Mouse (Mus musculus): ENCODE results near the gene Igsf8.
A peak's percentile ranks its signal among the peaks of the same experiment; 100 is the strongest.
"Not testable (repeated sequence)": the region's sequence is repeated elsewhere in the genome, so short reads cannot be mapped to it uniquely, and the experiment has no call there.

The Igsf8 gene

GRCm38 (mm10) chr1:172261477-172262078 lies at the start of gene Igsf8:
Gene Igsf8, plus strand, starts transcription at chr1:172261641.
- DNase-seq, result no peak

GRCm38 (mm10) chr1:172212776-172213175 lies 48.7 kb upstream of the Igsf8 start:
- no peak for DNase-seq

- DNase-seq, result no peak
These were observed 47.7 kb upstream of the Igsf8 start for GRCm38 (mm10) chr1:172213771-172214170.

DNA sequence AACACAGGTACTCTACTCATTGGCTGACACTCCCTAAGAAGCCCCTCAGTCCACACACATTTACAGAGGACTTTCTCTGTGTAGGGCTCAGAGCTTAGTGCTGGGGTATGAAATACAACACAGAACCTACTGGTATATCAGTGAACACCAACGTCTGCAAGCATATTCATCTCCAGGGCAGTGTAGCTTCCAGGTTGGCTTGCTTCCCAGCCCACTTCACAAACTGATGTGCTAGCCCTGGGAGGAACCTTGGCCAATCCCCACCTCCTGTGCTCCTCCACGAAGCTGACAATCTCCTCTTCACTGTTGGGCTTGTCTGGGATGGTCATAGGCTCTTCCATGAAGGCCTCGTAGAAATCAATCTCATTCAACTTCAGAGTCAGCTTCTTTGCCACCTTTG lies 46.7 kb upstream of the Igsf8 start:
- DNase-seq, result no peak

- peak; percentile 89 to 91 for DNase-seq
These were observed 44.3 kb upstream of the Igsf8 start for GRCm38 (mm10) chr1:172217148-172217547.

DNA sequence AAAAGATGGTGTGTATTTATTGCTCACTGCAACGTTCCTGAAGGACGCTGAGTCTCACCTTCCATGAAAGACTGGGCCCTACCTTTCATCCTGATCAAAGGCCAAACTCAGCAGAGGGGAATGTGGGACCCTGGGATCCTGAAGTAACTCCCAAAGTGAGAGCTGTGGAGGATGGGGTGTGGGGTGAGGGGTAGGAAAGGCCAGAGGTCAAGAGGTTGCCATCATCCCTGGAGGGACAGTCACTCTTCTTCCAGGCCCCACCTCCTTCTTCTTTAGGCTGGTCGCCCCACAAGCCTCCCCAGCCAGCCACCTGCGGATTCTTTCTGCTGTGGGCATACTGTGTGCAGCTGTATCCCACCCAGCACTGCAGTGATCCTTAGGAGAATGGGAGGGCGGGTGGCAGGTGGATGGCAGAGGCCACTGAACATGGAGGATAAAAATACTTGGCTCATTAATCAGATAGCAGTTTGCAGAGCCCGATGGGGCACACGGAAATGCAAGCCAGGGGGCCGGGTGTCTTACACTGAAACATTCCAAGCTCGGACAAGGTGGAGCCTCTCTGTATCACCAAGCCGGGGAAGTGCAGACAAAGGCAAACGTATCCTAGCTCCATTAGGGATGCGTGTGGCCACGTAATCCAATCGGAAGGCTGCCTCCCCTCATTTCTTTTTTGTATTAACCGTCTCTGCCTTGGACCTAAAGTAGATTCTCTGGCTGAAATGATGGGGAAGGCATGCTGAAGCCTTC lies 43.1 kb upstream of the Igsf8 start:
- DNase-seq, result no peak

DNA sequence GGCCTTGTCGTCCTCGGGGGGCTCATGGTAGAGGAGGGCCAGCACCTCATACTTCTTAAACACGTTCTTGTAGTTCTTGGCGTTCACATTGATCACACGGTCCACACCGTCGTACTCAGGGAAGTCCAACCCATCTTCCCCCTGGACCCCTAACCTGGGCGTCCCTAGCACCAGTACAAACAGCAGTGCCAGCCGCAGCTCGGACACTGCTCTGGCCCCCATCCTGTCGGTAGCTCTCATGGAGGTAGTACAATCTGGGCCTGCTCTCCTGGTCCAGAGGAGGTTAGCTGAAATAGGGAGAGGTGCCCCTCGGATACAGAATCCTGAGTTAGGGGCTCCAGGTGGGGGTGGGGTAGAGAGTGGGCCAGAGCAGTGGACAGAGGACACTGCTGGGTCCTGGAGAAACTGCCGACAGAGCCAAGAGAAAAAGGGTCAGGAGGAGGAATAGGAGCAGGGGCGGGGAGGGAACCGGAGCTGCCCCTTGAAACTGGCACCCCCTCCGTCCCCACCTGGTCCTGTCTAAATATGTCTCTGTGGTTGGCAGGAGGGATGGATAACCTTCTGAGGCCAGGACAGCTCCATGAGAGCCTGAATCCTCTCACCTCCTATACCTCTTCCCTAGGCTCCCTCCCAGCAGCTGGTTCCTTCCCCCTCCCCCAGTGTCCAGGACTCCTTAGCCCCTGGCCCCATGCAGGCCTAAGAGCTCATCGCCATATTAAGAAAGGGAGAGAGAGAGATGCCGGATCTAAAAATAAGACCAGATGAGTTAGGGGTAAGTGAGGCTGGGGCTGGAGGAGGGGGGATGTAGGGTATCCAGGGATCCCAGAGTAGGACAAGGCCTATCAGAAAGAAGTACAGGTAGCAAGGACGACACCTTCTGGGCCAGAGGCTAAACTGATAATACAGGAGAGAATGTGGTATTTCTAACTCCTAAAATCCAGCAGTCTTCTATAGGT lies 41.7 kb upstream of the Igsf8 start, which contains the start of gene Casq1:
Casq1 (minus strand) TSS at position 418 of the 956 bp plus-strand sequence.
- DNase-seq, result no peak

DNA sequence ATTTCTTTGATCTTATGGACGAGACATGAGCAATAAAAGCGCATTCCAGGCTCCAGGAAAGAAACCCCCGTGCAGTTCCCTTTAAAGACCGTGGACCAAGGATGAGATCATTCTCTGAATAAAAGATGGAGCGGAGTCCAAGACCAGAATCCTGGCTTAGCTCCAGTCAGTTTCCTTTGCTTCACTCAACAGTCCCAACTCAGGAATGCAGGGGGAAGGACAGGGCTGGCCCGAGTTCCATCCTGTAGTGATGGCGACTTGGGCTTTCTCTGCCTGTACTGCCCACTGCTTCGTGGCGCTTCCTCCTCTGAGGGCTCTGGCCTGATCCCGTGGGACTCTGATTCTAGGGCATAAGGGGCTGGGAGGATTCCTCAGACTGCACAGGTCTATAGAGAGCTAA lies 41.0 kb upstream of the Igsf8 start:
- peak in 1 of 2 experiments; percentile 33 for DNase-seq

DNA sequence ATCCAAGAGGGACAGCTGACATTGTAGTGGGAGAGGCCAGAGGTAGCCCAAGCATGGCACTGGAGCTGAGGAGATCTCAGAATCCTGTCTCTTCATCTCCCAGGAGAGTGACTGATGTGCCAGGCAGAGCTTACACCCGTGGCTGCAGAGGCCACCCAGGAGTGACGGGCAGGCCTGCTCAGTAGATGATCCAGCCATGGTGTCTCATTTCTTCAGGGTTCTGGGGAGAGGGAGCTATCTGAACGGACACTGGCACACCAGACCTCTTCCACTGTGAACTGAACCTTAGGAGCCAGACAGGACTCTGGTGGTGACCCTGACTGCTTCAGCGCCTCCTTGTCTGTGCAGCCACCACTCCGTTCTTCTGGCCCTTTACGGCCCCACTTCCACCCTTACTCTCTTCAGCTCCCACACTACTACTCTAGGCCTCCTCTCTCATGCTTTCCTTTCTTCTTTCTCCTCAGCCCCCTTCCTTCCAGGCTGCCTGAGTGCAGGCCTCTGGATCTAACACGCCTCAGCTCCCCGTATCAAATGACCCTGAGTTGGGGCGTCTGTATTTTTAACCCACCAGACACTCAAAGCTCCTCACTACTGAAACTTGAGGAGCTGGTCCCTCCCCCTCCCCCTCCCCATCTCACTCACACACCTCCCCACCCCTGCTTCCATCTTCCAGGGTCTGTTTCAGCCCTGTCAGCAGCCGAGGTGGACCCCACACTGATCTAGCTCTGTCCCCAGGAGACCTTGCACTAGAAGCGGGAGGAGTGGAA lies 40.0 kb upstream of the Igsf8 start:
- DNase-seq, result no peak

DNA sequence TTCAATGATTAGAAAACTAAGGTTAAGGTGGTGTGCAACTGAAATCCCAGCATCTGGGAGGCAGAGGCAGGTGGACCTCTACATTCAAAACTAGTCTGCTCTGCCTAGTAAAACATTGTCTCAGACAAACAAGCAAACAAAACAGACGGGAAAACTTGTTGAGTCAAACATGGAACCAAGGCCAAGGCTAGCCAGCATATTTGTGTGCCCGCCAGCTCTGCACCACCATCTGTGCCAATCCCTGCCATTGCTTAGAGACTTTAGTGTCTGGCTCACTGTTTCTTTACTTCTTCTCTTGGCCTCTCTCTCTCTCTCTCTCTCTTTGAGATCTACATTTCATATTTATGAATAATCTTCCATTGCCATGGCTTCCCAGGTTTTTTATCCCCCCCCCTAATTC lies 33.2 kb upstream of the Igsf8 start:
- peak; percentile 63 to 64 for DNase-seq

DNA sequence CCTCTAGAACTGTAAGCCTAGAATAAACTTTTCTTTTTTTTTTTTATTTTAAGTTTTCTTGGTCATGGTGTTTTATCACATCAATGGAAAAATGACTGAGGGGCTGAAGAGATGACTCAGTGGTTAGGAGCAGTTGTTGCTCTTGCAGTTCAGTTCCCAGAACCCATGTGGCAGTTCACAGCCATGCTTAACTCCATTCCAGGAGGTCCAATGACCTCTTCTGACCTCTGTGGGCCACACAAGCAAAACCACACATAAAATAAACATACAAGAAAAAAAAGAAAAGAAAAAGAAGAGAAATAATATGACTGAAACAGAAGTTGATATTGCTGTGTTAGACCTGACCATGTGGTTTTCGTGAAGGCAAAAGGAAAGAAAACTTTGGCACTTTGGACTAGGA lies 32.2 kb upstream of the Igsf8 start:
- DNase-seq, result no peak

DNA sequence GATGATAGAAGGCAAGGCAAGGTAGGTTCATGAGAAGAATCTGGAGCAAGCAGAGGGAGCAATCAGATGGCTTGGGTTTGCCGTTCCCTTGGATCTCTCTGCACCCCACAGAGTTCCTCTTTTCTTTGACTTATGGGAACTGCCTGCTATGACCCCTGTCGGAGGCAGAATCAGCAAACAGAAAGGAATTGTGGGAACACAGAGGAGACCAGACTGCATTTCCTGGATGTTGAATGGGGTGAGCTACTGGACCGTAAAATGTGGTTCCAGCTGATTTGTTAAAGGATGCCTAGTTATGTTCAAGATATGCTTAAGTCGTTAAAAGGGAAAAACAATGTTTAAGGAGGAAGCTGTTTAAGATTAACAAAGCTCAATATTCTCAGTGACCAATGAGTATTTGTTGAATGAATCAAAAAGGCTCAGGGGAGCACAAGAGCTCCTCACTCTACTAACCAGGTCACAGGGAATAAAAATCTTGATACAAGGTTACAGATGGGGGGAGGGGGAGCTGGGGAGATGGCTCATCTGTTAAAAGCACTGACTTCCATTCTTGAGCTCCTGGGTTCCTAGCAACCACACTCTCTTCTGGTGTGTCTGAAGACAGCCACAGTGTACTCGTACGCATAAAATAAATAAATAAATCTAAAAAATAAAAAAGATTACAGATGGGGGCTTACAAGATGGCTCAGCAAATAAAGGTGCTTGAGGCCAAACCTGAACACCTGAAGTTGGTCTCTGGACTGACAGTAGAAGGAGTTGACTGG lies 20.3 kb upstream of the Igsf8 start:
- DNase-seq, result no peak

DNA sequence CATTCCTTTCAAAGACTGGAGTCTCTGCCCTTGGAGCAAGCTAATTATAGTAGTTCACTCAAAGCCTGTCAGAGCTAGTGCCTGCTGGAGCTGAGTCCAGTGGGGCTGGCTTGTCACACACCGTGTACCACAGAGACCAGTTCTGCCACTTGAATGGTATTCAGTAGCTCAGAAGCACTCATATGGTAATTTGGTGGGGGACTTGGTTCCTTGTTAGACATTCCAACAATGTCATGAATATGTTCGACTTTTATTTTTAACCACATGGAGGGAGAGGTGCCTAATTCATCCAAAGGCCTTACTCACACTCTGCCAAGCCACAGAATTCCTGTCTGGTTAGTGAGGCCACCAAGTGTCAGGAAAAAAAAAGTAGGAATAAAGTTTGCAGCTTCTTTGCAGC lies 19.0 kb upstream of the Igsf8 start:
- DNase-seq, result no peak

DNA sequence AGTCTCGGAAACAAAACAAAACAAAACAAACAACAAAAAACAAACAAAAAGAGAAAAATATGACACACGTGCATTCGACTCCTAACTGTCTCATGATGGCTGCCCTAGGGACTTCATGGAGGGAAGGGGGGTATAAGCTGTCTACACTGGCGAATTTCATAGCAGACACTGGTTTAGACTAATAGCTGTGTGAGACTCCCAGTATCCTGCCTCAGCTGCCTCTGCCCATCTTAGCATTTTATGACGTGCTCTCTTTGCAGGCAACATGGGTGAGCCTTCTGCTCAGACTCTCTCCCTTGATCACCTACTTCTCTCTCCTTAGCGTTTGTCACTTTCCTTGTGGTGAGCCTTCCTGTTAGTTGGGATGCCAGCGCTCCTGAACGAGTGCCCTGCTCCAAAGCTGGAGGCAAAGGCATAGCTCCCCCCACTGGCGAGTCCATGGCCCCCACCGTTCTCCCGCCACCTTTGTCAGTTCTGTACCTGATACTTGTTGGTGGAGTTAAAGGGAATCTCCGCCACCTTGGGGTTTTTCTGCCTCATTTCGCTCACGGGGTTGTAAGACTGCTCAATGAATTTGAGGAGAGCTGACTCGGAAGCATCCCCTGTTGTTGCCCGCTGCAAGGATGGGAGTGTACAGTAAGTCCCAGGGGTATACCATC lies 17.8 kb upstream of the Igsf8 start:
- DNase-seq, result peak; percentile 40 to 59

- not testable (repeated sequence) for DNase-seq
These were observed 16.8 kb upstream of the Igsf8 start for GRCm38 (mm10) chr1:172244645-172245044.

DNA sequence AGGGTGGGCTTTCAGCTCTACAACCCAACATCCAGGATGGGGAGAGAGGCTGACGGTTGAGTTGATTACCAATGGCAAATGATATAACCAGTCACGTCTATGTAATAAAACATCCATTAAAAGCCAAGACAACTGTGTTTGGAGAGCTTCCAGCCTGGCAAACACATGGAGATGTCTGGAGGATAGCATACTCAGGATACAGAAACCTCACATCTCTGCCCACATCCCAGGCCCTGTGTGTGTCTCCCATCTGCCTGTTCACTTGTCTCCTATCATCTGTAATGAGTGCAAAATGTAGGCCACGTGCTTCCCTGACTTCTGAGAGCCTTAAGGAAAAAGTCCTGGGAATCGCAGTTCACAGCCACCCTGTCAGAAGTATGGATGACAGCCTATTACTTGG lies 14.2 kb upstream of the Igsf8 start:
- DNase-seq, result no peak

- peak in 1 of 2 experiments; percentile 9 for DNase-seq
These were observed 13.8 kb upstream of the Igsf8 start for GRCm38 (mm10) chr1:172247679-172248078.

DNA sequence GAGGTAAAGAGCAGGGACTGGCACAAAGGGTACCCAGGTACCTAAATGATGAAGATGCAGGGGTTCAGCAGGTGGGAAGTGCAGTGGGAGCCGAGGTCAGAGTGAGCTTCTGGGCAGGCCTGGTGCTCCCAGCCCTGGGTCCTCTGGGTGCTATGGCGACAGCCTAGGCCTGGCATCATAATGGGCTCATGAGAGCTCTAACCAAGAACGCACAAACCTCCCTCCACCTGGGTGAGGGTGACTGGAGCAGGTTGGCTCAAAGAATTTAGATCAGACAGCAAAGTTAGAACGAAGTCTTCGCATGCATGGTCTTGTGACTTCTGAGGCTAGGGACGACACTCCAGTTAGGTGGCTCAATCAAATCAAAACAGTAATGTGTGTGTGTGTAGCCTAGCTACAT lies 3.1 kb upstream of the Igsf8 start, which contains the start of gene Atp1a4:
Atp1a4 (minus strand) TSS at position 101 of the 400 bp plus-strand sequence.
- no peak for DNase-seq

DNA sequence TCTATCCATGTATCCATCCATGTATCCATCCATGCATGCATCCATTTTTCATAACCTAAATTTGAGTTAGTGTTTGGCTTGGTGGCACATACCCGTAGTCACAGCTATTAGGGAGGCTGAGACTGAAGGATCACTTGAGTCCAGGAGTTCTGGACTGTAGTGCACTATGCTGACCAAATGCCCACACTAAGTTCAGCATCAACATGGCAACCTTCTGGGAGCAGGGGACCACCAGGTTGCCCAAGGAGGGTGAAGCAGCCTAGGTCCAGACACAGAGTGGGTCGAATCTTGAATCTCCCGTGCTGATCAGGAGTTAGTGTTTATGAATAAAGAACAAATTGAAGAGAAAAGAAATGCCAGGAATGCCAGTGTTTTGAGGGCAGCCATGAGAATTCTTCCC lies 9.8 kb downstream of the Igsf8 start:
- DNase-seq, result no peak

- no peak for DNase-seq
These were observed 10.3 kb downstream of the Igsf8 start for GRCm38 (mm10) chr1:172271765-172272164.

DNA sequence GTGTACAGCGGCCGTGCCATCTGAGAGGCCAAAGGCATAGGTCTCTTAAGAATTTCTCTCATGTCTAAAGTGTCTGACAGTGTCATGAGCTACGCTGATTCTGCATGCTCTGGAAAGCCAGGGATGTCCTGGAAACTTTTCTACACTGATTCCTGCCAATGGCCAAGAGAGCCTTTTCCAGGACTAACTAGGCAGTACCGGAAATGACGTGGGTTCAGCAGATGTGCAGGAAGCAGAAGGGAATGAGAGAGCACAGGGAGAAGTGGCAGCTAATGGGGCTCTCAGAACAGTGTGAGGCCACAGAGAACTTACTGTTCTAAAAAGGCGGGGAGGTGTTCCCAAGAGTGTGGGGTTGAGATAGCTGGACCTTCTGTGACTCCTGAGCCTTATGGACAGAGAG lies 11.9 kb downstream of the Igsf8 start:
- DNase-seq, result no peak
